Mouse (Mus musculus) ES-Bruce4 (cell line): ENCODE results near the gene Il1rap.

Source experiments
- CTCF ChIP-seq: IDR thresholded peaks from one replicate; pipeline ENCODE4 v1.8.1; 2011; ENCODE audit warnings: low read depth, low read length
- EP300 ChIP-seq: IDR thresholded peaks from 2 replicates; pipeline ENCODE4 v1.6.1; 2011; ENCODE audit warnings: low read depth, low read length; ENCODE audit not compliant: insufficient read depth
- POLR2A ChIP-seq: IDR thresholded peaks from one replicate; pipeline ENCODE4 v1.8.1; 2011; ENCODE audit warnings: low read length; ENCODE audit not compliant: insufficient read depth

DNA sequence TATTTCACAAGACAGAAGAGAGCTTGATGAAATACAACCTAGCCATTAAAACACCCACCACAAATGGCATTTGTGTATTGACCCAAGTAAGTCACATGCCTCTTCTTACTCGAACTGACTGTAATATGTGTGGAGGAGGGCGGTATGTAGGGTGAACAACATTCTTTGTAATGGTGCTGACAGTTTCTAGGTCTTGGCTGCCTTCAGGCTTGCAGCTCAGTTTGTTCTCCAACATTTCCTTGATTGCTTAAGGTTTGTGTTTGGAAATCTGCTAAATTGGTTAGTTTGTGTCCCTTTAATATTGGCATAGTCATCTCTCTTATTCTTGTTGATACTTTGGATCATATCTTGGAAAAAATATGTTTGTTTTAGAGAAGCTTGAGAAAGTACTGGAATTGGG, 87.6 kb downstream of the Il1rap start:
- TF ChIP-seq CTCF (no peak), POLR2A (no peak), EP300 (no peak)
